Mouse (Mus musculus) midbrain, embryonic 14.5 days (tissue): Measurements from ENCODE around the gene Ncoa1. TPM values are rescaled to one million over a fixed set of nuclear protein-coding genes. Genes with fewer than 3 reads are reported as not detected.

Experiments
- ATAC-seq: fragments of 200-750 bp; cut with Nextera tagmentation; 2 replicates; pipeline ENCODE4 v1.8.0; 2017; ENCODE audit warnings: moderate number of reproducible peaks, moderate library complexity; ENCODE audit not compliant: low FRiP score, low TSS enrichment
- DNase-seq: peaks from one replicate; pipeline ENCODE4 v3.0.0-alpha.2; 2015
- H3K27ac ChIP-seq: fragments of 300-500 bp; sonication (generic); replicated peaks from 2 replicates; pipeline ENCODE4 v1.5.1; 2014; ENCODE audit warnings: mild to moderate bottlenecking, low read depth, low read length, moderate library complexity
- H3K27me3 ChIP-seq: fragments of 300-500 bp; sonication (generic); 2 replicates; pipeline ENCODE4 v1.6.1; 2014; ENCODE audit warnings: low read length, control low read depth, mixed read lengths; ENCODE audit not compliant: control insufficient read depth, insufficient read depth
- H3K36me3 ChIP-seq: fragments of 300-500 bp; sonication (generic); 2 replicates; pipeline ENCODE4 v1.6.1; 2014; ENCODE audit warnings: low read length, control low read depth; ENCODE audit not compliant: control insufficient read depth, insufficient read depth
- H3K4me1 ChIP-seq: fragments of 300-500 bp; sonication (generic); 2 replicates; pipeline ENCODE4 v1.6.1; 2014; ENCODE audit warnings: mild to moderate bottlenecking, antibody characterized with exemption, low read length, control low read depth; ENCODE audit not compliant: control insufficient read depth, insufficient read depth
- H3K4me2 ChIP-seq: fragments of 300-500 bp; sonication (generic); 2 replicates; pipeline ENCODE4 v1.6.1; 2014; ENCODE audit warnings: mild to moderate bottlenecking, low read length, moderate library complexity
- H3K4me3 ChIP-seq: fragments of 300-500 bp; sonication (generic); replicated peaks from 2 replicates; pipeline ENCODE4 v1.5.1; 2014; ENCODE audit warnings: low read depth, low read length
- H3K9ac ChIP-seq: fragments of 300-500 bp; sonication (generic); replicated peaks from 2 replicates; pipeline ENCODE4 v1.6.1; 2014; ENCODE audit warnings: mild to moderate bottlenecking, low read length, moderate library complexity
- H3K9me3 ChIP-seq: fragments of 300-500 bp; sonication (generic); 2 replicates; pipeline ENCODE4 v1.6.1; 2016; ENCODE audit warnings: low read length, control low read depth, mixed read lengths; ENCODE audit not compliant: control insufficient read depth
- WGBS: fragments of 180-500 bp; shearing (Covaris S2); extraction: QIAGEN DNeasy Blood & Tissue Kit; methylation state at CpG from one replicate; pipeline ENCODE4 v1.1.7; 2014; 5-methylcytosine and 5-hydroxymethylcytosine counted together
- polyA plus RNA-seq: library from polyadenylated mRNA; unstranded; fragments of >200 nt; fragmentation: Nextera tagmentation; extraction: Ambion mirVana; gene quantifications from 2 replicates; pipeline ENCODE4 v1.2.1, GENCODE M21; 2014

The Ncoa1 gene
- polyA plus RNA-seq, 1 experiment from 2014 or later, result 13.9 TPM

DNA sequence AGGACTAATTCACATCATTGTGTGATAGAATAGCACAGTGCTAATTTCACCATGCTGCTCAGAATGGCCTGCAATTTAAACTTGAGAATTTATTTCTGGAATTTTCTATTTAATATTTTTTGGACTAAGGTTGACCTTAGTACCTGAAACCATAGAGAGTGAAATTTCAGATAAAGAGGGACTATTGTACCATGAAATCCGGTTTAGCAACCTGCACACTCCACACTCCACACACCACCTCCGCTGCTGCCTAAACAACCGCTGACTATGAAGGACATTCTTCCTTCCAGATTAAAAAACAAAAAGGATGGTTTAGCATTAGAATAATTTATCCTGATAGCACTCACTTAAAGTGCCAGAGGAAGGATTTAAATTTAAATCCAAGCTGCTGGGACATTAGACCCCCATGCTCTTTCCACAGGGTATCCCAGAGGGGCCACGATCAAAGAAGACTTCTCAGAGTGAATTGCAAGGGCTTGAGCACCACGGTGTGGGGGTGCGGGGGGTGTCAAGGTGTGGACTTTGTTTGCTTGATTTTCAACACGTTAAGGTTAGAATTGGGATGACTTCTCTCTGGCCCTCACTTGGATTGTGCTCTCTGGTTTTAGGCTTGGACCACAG, 29.9 kb upstream of the Ncoa1 start:
- no peak for DNase-seq
- no peak overlapping the region for H3K9ac ChIP-seq
- 22% methylated on average over 7 of the region's 7 CpGs for WGBS
- H3K9me3 ChIP-seq, result no peaks in the 10 kb centered on the region
- no peak overlapping the region for H3K4me2 ChIP-seq
- no peak overlapping the region for H3K27ac ChIP-seq
- no peaks in the 10 kb centered on the region for H3K36me3 ChIP-seq
- H3K27me3 ChIP-seq, result no peaks in the 10 kb centered on the region
- H3K4me1 ChIP-seq, result 0 out of 2 replicates have a peak, but pooled peaks cover 12% of the 10 kb centered on the region
- no peak for ATAC-seq
- no peak overlapping the region for H3K4me3 ChIP-seq

DNA sequence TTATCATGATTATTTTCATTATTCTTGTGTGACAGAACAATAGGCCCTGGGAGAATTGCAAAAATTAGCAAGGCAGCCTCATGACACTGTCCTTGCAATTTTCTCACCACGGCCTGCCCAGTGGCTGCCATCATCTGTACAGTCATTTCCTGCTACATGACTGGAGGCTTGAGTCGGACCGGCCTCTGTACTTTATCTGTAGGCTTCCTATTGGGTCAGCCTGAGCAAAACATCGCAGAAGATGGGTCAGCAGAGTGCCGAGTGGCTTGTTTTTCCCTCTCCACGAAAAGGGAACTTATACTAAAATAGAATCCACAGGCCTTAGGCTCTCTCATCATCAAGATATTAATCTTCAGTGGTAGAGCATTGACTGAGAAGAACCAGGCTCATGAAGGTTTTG, 28.3 kb upstream of the Ncoa1 start:
- WGBS, result 86% methylated on average over 6 of the region's 6 CpGs
- ATAC-seq, result no peak

GRCm38 (mm10) chr12:4503673-4504326, 26.8 kb upstream of the Ncoa1 start:
- ATAC-seq, result no peak
- no peak overlapping the region for H3K9ac ChIP-seq
- H3K9me3 ChIP-seq, result no peaks in the 10 kb centered on the region
- peak; percentile 51 for DNase-seq
- no peak overlapping the region for H3K27ac ChIP-seq
- no peaks in the 10 kb centered on the region for H3K36me3 ChIP-seq
- no peak overlapping the region for H3K4me3 ChIP-seq
- 0 out of 2 replicates have a peak, but pooled peaks cover 15% of the 10 kb centered on the region for H3K4me1 ChIP-seq
- H3K4me2 ChIP-seq, result no peak overlapping the region
- 21% methylated on average over 2 of the region's 2 CpGs for WGBS
- no peaks in the 10 kb centered on the region for H3K27me3 ChIP-seq

More for the DNA sequence above, 28.3 kb upstream of the Ncoa1 start:
- H3K27me3 ChIP-seq, result no peaks in the 10 kb centered on the region
- no peak for DNase-seq
- H3K4me2 ChIP-seq, result no peak overlapping the region
- no peaks in the 10 kb centered on the region for H3K9me3 ChIP-seq
- no peak overlapping the region for H3K4me3 ChIP-seq
- no peak overlapping the region for H3K27ac ChIP-seq
- H3K36me3 ChIP-seq, result no peaks in the 10 kb centered on the region
- 0 out of 2 replicates have a peak, but pooled peaks cover 15% of the 10 kb centered on the region for H3K4me1 ChIP-seq
- no peak overlapping the region for H3K9ac ChIP-seq

DNA sequence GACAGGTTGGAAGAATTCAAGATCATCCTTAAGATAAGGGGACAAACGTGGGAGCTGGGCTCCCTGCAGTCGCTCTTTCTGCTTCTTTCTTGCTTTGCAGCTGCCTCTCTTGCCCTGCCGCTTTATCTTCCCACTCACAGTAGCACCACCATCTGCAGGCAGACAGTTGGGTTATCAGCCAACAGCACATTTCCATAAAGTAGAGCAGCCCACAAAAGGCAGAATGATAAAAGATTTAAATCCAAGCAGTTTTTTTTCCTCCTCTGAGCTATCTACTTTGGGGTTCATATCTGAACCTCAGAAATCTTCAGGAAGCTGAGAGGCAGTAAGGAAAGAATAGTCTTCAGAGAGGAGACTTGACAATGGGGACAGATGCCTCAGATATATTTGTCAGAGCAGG, 24.9 kb upstream of the Ncoa1 start:
- 0 out of 2 replicates have a peak, but pooled peaks cover 11% of the 10 kb centered on the region for H3K4me1 ChIP-seq
- ATAC-seq, result no peak
- H3K9ac ChIP-seq, result no peak overlapping the region
- DNase-seq, result no peak
- H3K4me3 ChIP-seq, result no peak overlapping the region
- H3K9me3 ChIP-seq, result no peaks in the 10 kb centered on the region
- 30% methylated on average over 3 of the region's 3 CpGs for WGBS
- H3K36me3 ChIP-seq, result no peaks in the 10 kb centered on the region
- H3K27me3 ChIP-seq, result no peaks in the 10 kb centered on the region
- H3K27ac ChIP-seq, result no peak overlapping the region; the same call in 1 of the 2 replicates
- no peak overlapping the region for H3K4me2 ChIP-seq

DNA sequence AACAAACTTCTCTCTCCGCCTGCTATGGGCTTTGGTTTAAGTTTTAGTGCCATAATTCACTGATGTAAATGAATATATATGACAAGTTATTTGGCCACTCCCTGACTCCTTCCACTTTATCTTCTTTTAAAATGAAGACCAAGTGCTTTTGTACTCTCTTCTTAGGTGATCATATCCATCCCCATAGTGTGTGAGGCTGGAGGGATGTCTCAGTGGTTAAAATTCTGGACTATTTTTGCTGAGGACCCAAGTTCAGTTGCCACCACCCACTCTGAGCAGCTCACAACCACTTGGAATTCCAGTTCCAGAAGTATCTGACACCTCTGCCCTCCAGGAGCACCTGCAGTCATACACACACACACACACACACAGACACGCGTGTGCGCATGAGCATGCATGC, 23.5 kb upstream of the Ncoa1 start:
- no peaks in the 10 kb centered on the region for H3K27me3 ChIP-seq
- no peak for DNase-seq
- H3K4me3 ChIP-seq, result no peak overlapping the region
- no peaks in the 10 kb centered on the region for H3K36me3 ChIP-seq
- no peaks in the 10 kb centered on the region for H3K9me3 ChIP-seq
- H3K27ac ChIP-seq, result no peak overlapping the region
- WGBS, result 94% methylated on average over 4 of the region's 4 CpGs
- no peak overlapping the region for H3K4me2 ChIP-seq
- ATAC-seq, result no peak
- 0 out of 2 replicates have a peak, but pooled peaks cover 9% of the 10 kb centered on the region for H3K4me1 ChIP-seq
- no peak overlapping the region for H3K9ac ChIP-seq

GRCm38 (mm10) chr12:4499651-4500175, 22.7 kb upstream of the Ncoa1 start:
- DNase-seq, result no peak
- WGBS, result 66% methylated on average over 3 of the region's 3 CpGs

DNA sequence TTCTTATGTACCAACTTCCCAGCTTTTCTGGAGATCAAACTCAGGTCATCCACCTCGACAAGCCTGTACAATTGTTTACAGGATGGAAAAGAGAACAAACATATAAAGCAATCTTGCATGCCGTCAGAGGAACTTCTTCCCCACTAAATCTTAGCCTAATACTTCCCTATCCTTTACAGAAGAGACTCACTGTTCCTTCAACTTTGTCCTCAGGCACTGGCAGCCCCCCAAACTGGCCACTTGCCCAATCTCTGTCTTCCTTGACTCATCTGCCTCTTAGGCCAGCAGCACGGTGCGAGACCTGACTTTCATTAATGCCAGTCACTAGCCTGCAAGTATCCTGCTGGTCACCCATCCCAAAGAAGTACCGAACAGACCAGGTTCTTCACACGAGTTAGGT, 11.4 kb upstream of the Ncoa1 start:
- Histone ChIP-seq H3K4me1 (no peaks in the 10 kb centered on the region), H3K36me3 (no peaks in the 10 kb centered on the region), H3K9me3 (no peaks in the 10 kb centered on the region), H3K27ac (no peak overlapping the region), H3K4me2 (no peak overlapping the region), H3K27me3 (no peaks in the 10 kb centered on the region), H3K9ac (no peak overlapping the region), H3K4me3 (no peak overlapping the region)
- ATAC-seq (no peak), DNase-seq (no peak)
- WGBS, result 78% methylated on average over 6 of the region's 6 CpGs

More at GRCm38 (mm10) chr12:4499651-4500175, 22.7 kb upstream of the Ncoa1 start:
- H3K36me3 ChIP-seq, result no peaks in the 10 kb centered on the region
- H3K4me1 ChIP-seq, result 0 out of 2 replicates have a peak, but pooled peaks cover 9% of the 10 kb centered on the region
- no peak for ATAC-seq
- H3K27ac ChIP-seq, result no peak overlapping the region
- H3K9ac ChIP-seq, result no peak overlapping the region
- H3K27me3 ChIP-seq, result no peaks in the 10 kb centered on the region
- no peak overlapping the region for H3K4me2 ChIP-seq
- no peaks in the 10 kb centered on the region for H3K9me3 ChIP-seq
- H3K4me3 ChIP-seq, result no peak overlapping the region

DNA sequence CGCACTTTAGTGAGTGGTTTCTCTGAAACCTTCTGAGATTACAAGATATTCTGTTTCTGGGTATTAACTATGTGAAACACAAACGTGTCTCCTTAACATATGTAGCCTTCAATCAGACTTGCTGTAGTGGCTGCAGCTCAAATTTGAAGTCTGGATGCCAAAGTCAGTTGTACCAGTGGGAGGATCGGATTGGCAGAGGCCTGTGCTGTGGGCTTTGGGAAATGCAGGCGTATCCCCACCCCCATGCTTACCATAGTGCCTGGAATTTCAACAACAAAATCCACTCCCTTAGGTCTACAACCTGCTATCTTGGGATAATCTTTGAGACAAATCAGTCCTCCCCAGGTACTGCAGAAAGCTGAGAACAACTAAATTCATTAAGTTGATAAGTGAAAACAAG, 6.4 kb upstream of the Ncoa1 start:
- ATAC-seq, result no peak
- Histone ChIP-seq H3K9ac (no peak overlapping the region), H3K4me1 (no peaks in the 10 kb centered on the region; the same call in 1 of the 2 replicates), H3K9me3 (no peaks in the 10 kb centered on the region), H3K27ac (no peak overlapping the region), H3K4me3 (no peak overlapping the region), H3K27me3 (no peaks in the 10 kb centered on the region), H3K4me2 (no peak overlapping the region), H3K36me3 (no peaks in the 10 kb centered on the region)
- WGBS, result 76% methylated on average over 4 of the region's 4 CpGs
- no peak for DNase-seq
